Mouse (Mus musculus) small intestine, adult 2 months (tissue): ENCODE measurements around the gene Rab20.

Experiments
- CTCF ChIP-seq: fragments of 200-500 bp; IDR thresholded peaks from 2 replicates; pipeline ENCODE4 v1.5.1; 2012; ENCODE audit warnings: low read depth, mild to moderate bottlenecking, control low read depth, inconsistent platforms, low read length, moderate library complexity, mixed read lengths; ENCODE audit not compliant: insufficient replicate concordance, insufficient read length; ENCODE audit errors: extremely low read depth
- POLR2A ChIP-seq: fragments of 200-500 bp; IDR thresholded peaks from 2 replicates; pipeline ENCODE4 v1.6.1; 2012; ENCODE audit warnings: low read depth, mild to moderate bottlenecking, control low read depth, inconsistent platforms, low read length, moderate library complexity

- TF ChIP-seq CTCF (no peak), POLR2A (peak; percentile 54)
These were observed 18.8 kb upstream of the Rab20 start, which contains the start of gene Naxd for GRCm38 (mm10) chr8:11497017-11497990.
